Mouse (Mus musculus) limb, embryonic 10.5 days (tissue): ENCODE measurements at regions not wholly inside any gene's neighbourhood (a gene's known extent, or its start where the extent isn't known, plus 50 kb on each side); places are given as distances from the start of the nearest gene placed in this dataset.

Experiments used
- DNase-seq: peaks from one replicate; pipeline ENCODE4 v3.0.0-alpha.2; 2017; ENCODE audit warnings: low spot score
- H3K27ac ChIP-seq: fragments of 300-500 bp; sonication (generic); 2 replicates; pipeline ENCODE4 v1.5.1; 2016; ENCODE audit warnings: mild to moderate bottlenecking
- H3K27me3 ChIP-seq: fragments of 300-500 bp; sonication (generic); 2 replicates; pipeline ENCODE4 v1.6.1; 2016; ENCODE audit warnings: low read depth, mild to moderate bottlenecking; ENCODE audit not compliant: poor library complexity, severe bottlenecking
- H3K36me3 ChIP-seq: fragments of 300-500 bp; sonication (generic); 2 replicates; pipeline ENCODE4 v1.6.1; 2016; ENCODE audit warnings: mild to moderate bottlenecking, moderate library complexity
- H3K4me1 ChIP-seq: fragments of 300-500 bp; sonication (generic); 2 replicates; pipeline ENCODE4 v1.6.1; 2016
- H3K4me3 ChIP-seq: fragments of 300-500 bp; sonication (generic); 2 replicates; pipeline ENCODE4 v1.5.1; 2016; ENCODE audit warnings: mild to moderate bottlenecking, moderate library complexity
- H3K9me3 ChIP-seq: fragments of 300-500 bp; sonication (generic); replicated peaks from 2 replicates; pipeline ENCODE4 v1.6.1; 2016; ENCODE audit warnings: mild to moderate bottlenecking
- WGBS: fragments of 180-500 bp; shearing (Covaris S2); methylation state at CpG from one replicate; pipeline ENCODE4 v1.1.7; 2016; 5-methylcytosine and 5-hydroxymethylcytosine counted together

DNA sequence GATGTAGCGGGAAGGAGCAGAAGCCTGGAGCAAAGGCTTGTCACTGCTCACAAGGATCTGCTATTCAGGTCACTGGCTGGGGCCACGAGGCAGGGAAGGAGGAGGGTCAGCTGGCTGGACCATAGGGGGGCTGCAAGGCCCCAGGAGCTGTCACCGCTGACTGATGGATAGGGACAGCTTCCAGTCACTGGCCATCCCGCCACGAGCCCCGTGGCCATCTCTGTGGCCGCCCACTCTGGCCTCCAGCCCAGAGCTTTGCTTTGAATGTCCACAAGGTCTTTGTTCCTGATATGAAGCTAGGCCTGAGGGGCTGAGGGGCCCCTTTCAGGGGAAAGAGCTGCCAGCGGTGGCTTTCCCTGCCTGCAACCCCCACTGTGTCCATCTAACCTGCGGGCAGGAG is 111.9 kb downstream of the Mn1 start:
- Histone ChIP-seq H3K27me3 (peaks cover 86% of the 10 kb centered on the region), H3K4me1 (peaks cover 68% of the 10 kb centered on the region), H3K9me3 (no peaks in the 10 kb centered on the region), H3K27ac (peak overlapping the region; percentile 85), H3K4me3 (no peak overlapping the region), H3K36me3 (no peaks in the 10 kb centered on the region)
- no peak for DNase-seq
- WGBS = 23% methylated on average over 9 of the region's 9 CpGs

- H3K27ac ChIP-seq = peak overlapping the region; percentile 66
- peaks cover 87% of the 10 kb centered on the region for H3K27me3 ChIP-seq
- peak; percentile 81 for DNase-seq
- peaks cover 85% of the 10 kb centered on the region for H3K4me1 ChIP-seq
- no peaks in the 10 kb centered on the region for H3K9me3 ChIP-seq
- H3K36me3 ChIP-seq = no peaks in the 10 kb centered on the region
- WGBS = 14% methylated on average over 26 of the region's 26 CpGs
- peak overlapping the region; percentile 32 for H3K4me3 ChIP-seq
These were observed 113.7 kb downstream of the Mn1 start for GRCm38 (mm10) chr5:111530628-111531524.

DNA sequence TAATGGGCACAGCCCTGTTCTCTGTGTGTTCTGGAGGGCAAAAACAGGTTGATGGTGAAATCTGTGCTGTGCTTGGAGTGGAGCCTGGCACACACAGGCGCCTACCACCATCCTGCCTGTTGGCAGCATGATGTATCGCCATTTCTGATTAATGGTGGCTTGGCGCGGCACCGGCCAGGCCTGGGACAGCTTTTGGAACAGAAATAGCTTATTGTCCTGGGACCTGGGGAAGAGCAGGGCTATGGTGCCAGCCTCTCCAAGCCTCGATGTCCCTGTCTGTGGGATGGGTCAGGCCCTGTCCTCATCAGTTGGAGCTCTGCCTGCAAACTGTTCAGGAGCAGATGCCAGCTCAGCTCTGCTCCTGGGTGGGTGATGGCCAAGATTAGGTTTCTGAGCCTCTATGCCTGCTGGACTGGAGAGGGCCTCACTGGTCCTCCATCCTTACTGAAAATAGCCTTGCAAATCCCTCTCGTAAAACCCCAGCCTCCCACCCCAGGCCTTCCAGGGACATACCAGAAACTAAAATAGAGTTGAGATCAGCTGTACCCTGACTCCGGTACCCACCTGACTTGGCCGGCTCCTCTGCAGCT is 115.4 kb downstream of the Mn1 start:
- Histone ChIP-seq H3K36me3 (no peaks in the 10 kb centered on the region), H3K27me3 (peaks cover 88% of the 10 kb centered on the region), H3K4me3 (no peak overlapping the region), H3K4me1 (peaks cover 90% of the 10 kb centered on the region), H3K9me3 (no peaks in the 10 kb centered on the region), H3K27ac (peak overlapping the region; percentile 66; the same call in 1 of the 2 replicates)
- WGBS = 79% methylated on average over 9 of the region's 9 CpGs
- no peak for DNase-seq

DNA sequence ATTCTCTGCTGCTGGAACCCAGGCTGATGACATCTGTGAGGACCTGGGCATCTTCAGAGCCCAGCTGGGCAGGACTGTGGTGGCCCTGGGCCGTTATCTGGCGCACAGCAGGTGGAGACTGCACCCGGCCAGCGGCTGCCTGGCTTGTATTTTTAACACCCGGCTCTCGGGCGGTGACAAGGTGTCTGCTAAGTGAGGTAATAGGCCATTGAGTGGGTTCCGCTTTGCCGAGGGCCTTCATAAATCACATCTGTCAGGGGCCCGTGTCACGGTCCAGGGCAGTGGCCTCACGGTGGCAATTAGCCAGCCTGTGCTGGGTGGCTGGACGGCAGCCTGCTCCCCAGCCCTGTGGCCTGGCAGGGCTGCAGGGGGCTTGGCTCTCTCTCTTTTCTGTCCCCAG is 118.8 kb downstream of the Mn1 start:
- H3K27me3 ChIP-seq = peaks cover 86% of the 10 kb centered on the region
- 0 out of 2 replicates have a peak overlapping the region, but pooled peaks have one; percentile 9 for H3K4me3 ChIP-seq
- H3K4me1 ChIP-seq = peaks cover 86% of the 10 kb centered on the region
- H3K9me3 ChIP-seq = no peaks in the 10 kb centered on the region
- H3K36me3 ChIP-seq = no peaks in the 10 kb centered on the region
- DNase-seq = peak; percentile 87
- 1% methylated on average over 13 of the region's 13 CpGs for whole genome bisulfite sequencing
- peak overlapping the region; percentile 59; the same call in 1 of the 2 replicates for H3K27ac ChIP-seq

GRCm38 (mm10) chr5:111538560-111539450 is 121.6 kb downstream of the Mn1 start:
- Histone ChIP-seq H3K4me3 (no peak overlapping the region), H3K27me3 (peaks cover 80% of the 10 kb centered on the region), H3K36me3 (no peaks in the 10 kb centered on the region), H3K9me3 (no peaks in the 10 kb centered on the region), H3K27ac (peak overlapping the region; percentile 62), H3K4me1 (peaks cover 58% of the 10 kb centered on the region)
- WGBS = 60% methylated on average over 13 of the region's 13 CpGs
- DNase-seq = no peak

DNA sequence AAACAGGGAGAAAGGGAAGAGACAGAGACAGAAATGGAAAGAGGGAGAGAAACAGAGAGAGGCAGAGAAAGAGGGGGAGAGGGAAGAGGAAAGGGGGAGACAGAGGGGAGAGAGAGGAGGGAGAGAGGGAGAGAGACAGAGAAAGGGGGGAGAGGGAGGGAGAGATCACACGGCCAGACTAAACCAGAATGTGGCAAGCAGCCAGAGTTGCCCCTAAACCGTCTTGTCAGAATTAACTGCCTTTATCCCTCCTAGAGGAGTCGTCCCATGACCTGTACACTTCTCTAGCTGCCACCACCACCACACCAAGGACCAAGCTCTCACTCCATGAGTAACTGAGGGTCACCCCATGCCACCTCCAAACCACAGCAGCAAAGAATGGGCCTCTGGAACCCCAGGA is 123.3 kb downstream of the Mn1 start:
- H3K27me3 ChIP-seq = peaks cover 80% of the 10 kb centered on the region

GRCm38 (mm10) chr5:111542077-111542476 is 124.9 kb downstream of the Mn1 start:
- 83% methylated on average over 3 of the region's 3 CpGs for WGBS
- H3K27me3 ChIP-seq = peaks cover 85% of the 10 kb centered on the region
- no peaks in the 10 kb centered on the region for H3K9me3 ChIP-seq
- H3K4me1 ChIP-seq = peaks cover 27% of the 10 kb centered on the region
- H3K27ac ChIP-seq = no peak overlapping the region
- no peak overlapping the region for H3K4me3 ChIP-seq
- DNase-seq = no peak
- no peaks in the 10 kb centered on the region for H3K36me3 ChIP-seq

More for the DNA sequence above, 123.3 kb downstream of the Mn1 start:
- no peaks in the 10 kb centered on the region for H3K36me3 ChIP-seq
- peaks cover 42% of the 10 kb centered on the region for H3K4me1 ChIP-seq
- DNase-seq = no peak
- H3K4me3 ChIP-seq = no peak overlapping the region
- no peak overlapping the region for H3K27ac ChIP-seq
- WGBS = 51% methylated on average over 3 of the region's 3 CpGs
- H3K9me3 ChIP-seq = no peaks in the 10 kb centered on the region

- Histone ChIP-seq H3K9me3 (no peaks in the 10 kb centered on the region), H3K27me3 (peaks cover 85% of the 10 kb centered on the region), H3K4me3 (no peak overlapping the region), H3K4me1 (peaks cover 22% of the 10 kb centered on the region), H3K36me3 (no peaks in the 10 kb centered on the region), H3K27ac (no peak overlapping the region)
- no peak for DNase-seq
- 85% methylated on average over 9 of the region's 9 CpGs for WGBS
These were observed 126.7 kb downstream of the Mn1 start for GRCm38 (mm10) chr5:111543721-111544495.

DNA sequence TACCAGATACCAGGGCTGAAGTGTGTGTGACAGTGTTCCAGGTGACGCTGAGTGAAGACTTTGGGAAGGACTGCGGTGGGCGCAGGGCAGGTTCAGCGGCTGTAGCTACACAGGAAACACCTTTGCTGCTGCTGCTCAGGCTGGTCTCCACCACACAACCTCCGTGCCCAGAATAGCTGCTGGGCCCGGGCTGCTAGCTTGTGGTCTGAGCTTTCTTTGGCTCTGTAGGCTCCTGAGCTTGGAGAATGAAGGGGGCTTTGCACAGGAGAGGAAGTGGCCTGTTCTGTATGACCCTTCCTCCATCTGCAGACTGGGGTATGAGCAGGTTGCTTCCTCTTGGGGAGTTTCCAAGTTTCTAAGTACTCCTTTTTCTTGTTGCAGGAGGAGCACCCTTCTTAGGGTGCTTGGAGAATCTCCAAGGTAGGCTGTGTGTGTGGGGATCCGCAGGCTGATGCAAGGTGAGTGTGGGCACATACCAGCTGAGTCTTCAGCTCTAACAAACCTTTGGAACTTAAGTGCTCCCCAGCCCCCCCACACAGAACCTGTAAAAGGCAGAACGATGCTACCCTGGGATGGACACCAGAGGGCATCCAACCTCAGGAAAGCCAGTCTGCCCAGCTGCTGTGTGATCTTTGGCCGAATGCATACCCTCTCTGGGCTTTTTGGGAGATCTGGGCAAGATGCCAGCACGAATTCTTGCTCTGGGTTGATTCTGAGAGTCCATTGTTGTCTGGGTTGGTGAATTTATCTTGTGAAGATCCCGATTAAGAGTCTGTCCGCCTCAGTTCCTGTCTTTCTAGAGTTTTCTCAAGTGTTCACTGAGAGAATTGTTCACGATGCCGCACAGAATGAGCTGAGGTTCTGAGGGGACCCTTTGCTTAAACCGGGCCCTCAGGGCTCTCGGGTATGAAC is 136.6 kb downstream of the Mn1 start:
- no peaks in the 10 kb centered on the region for H3K36me3 ChIP-seq
- H3K27ac ChIP-seq = peak overlapping the region; percentile 90
- no peak for DNase-seq
- H3K4me1 ChIP-seq = peaks cover 43% of the 10 kb centered on the region
- WGBS = 86% methylated on average over 16 of the region's 16 CpGs
- H3K27me3 ChIP-seq = peaks cover 40% of the 10 kb centered on the region
- H3K9me3 ChIP-seq = no peaks in the 10 kb centered on the region
- H3K4me3 ChIP-seq = no peak overlapping the region

DNA sequence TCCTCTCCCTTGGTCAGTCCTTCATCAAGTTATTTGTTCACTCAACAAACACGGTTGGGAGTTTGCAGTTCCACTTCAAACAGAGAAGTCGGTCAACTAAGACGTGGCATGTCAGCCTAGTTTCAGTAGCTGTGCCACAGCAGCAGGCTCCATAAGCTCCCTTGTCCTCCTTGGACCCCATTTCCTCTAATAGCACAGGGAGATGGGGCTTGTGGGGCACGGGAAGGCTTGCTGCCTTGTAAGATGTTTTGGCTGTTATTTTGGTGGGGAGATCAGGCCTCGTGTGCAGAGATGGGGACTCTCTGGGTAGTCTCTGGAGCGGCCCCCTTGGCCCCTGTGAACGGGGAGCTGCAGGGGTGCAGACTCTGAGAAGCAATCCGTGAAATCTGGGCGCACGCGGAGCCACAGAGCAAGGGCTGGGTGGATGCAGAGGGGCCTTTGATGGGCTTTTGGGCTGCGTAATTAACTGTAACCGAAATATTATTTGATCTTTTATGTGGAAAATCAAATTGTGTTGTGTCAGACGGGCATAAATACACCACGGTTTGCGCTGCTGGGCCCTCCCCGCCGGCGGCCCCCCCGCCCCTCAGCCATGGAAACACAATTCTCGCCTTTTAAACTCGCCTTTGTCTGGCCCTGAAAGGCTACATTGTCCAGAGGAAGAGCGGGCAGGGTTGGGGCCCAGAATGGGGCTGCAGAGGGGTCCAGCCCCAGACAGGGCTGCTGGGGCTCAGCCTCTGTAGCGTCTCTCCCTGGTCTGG is 137.6 kb downstream of the Mn1 start:
- H3K36me3 ChIP-seq = no peaks in the 10 kb centered on the region
- no peaks in the 10 kb centered on the region for H3K9me3 ChIP-seq
- H3K27me3 ChIP-seq = peaks cover 30% of the 10 kb centered on the region
- H3K4me1 ChIP-seq = peaks cover 40% of the 10 kb centered on the region
- 42% methylated on average over 24 of the region's 24 CpGs for WGBS
- H3K4me3 ChIP-seq = no peak overlapping the region
- DNase-seq = no peak
- peak overlapping the region; percentile 90 for H3K27ac ChIP-seq
